Mouse (Mus musculus): ENCODE measurements around the gene Zfp503. TPM values are rescaled to one million over a fixed set of nuclear protein-coding genes. Genes with fewer than 3 reads are reported as not detected.
A peak's percentile ranks its signal among the peaks of the same experiment; 100 is the strongest.

Zfp503 gene
- total and polyA plus RNA-seq, 3 experiments = 0.96 to 2.1 TPM; not detected in 1

- no peak overlapping the region for H3K27ac ChIP-seq (ENCODE audit: control insufficient read depth, low read depth, low read length)
Observed at GRCm38 (mm10) chr14:21941581-21941980, 47.8 kb downstream of the Zfp503 start.

GRCm38 (mm10) chr14:21937116-21937515 is 52.3 kb downstream of the Zfp503 start:
- no peaks in the 10 kb centered on the region; a peak in 2 of 4 replicates for H3K27me3 ChIP-seq (ENCODE audit: control insufficient read depth in 1 of 2, insufficient read depth in 2 of 2, low read length in 2 of 2)
- H3K4me1 ChIP-seq (ENCODE audit: control insufficient read depth in 1 of 2, insufficient read depth in 2 of 2, low read length in 2 of 2) = no peaks in the 10 kb centered on the region
- no peaks in the 10 kb centered on the region for H3K79me2 ChIP-seq (ENCODE audit: control insufficient read depth, insufficient read depth, low read length, poor library complexity)
- H3K27ac ChIP-seq (ENCODE audit: control insufficient read depth, low read depth, low read length) = no peak overlapping the region
- TF ChIP-seq MYC (IDR thresholded peaks at IDR 0.05; ENCODE audit: low read depth, low read length) (no peak), RAD21 (IDR thresholded peaks at IDR 0.05; ENCODE audit: low read depth, low read length) (no peak), POLR2AphosphoS2 (IDR thresholded peaks at IDR 0.05; ENCODE audit: low read length) (no peak), CHD1 (IDR thresholded peaks at IDR 0.05; ENCODE audit: low read depth, low read length) (no peak), POLR2AphosphoS5 (IDR thresholded peaks at IDR 0.05; ENCODE audit: borderline replicate concordance, low read depth, low read length) (no peak), MAX (IDR thresholded peaks at IDR 0.05; ENCODE audit: low read length) (no peak)
- no peak overlapping the region for H3K9ac ChIP-seq (ENCODE audit: control insufficient read depth, low read depth, low read length, poor library complexity, severe bottlenecking)
- DNase-seq (ENCODE audit: low read depth, low spot score) = no peak
- H3K36me3 ChIP-seq (ENCODE audit: control insufficient read depth in 1 of 2, insufficient read depth in 2 of 2, low read length in 2 of 2) = no peaks in the 10 kb centered on the region
- H3K9me3 ChIP-seq (replicated peaks; ENCODE audit: insufficient read depth, low read length) = no peaks in the 10 kb centered on the region
- H3K4me3 ChIP-seq (ENCODE audit: control insufficient read depth in 1 of 2, insufficient read depth in 1 of 2, low read depth in 2 of 2, low read length in 2 of 2) = no peak overlapping the region

More at GRCm38 (mm10) chr14:21941581-21941980, 47.8 kb downstream of the Zfp503 start:
- Histone ChIP-seq H3K27me3 (ENCODE audit: control insufficient read depth in 1 of 2, insufficient read depth in 2 of 2, low read length in 2 of 2) (no peaks in the 10 kb centered on the region), H3K79me2 (ENCODE audit: control insufficient read depth, insufficient read depth, low read length, poor library complexity) (no peaks in the 10 kb centered on the region), H3K9me3 (replicated peaks; ENCODE audit: insufficient read depth, low read length) (no peaks in the 10 kb centered on the region), H3K4me1 (ENCODE audit: control insufficient read depth in 1 of 2, insufficient read depth in 2 of 2, low read length in 2 of 2) (no peaks in the 10 kb centered on the region), H3K36me3 (ENCODE audit: control insufficient read depth in 1 of 2, insufficient read depth in 2 of 2, low read length in 2 of 2) (no peaks in the 10 kb centered on the region), H3K9ac (ENCODE audit: control insufficient read depth, low read depth, low read length, poor library complexity, severe bottlenecking) (no peak overlapping the region), H3K4me3 (ENCODE audit: control insufficient read depth in 1 of 2, insufficient read depth in 1 of 2, low read depth in 2 of 2, low read length in 2 of 2) (no peak overlapping the region)
- TF ChIP-seq MEF2A (IDR thresholded peaks at IDR 0.05; ENCODE audit: extremely low read depth, insufficient replicate concordance, low read depth, low read length, poor library complexity, severe bottlenecking) = no peak
- peak; percentile 47 for DNase-seq (ENCODE audit: low read depth, low spot score)

- TF ChIP-seq E2F4 (IDR thresholded peaks at IDR 0.05; ENCODE audit: borderline replicate concordance, low read depth, low read length) (no peak), POLR2AphosphoS5 (IDR thresholded peaks at IDR 0.05; ENCODE audit: borderline replicate concordance, low read depth, low read length) (no peak), SIN3A (IDR thresholded peaks at IDR 0.05; ENCODE audit: low read length) (no peak), MAZ (IDR thresholded peaks at IDR 0.05; ENCODE audit: low read depth, low read length) (no peak), MYC (IDR thresholded peaks at IDR 0.05; ENCODE audit: low read depth, low read length) (no peak), SMC3 (IDR thresholded peaks at IDR 0.05; ENCODE audit: low read depth, low read length) (no peak), ZMIZ1 (IDR thresholded peaks at IDR 0.05; ENCODE audit: low read depth, low read length) (no peak), NELFE (IDR thresholded peaks at IDR 0.05; ENCODE audit: low read depth, low read length) (no peak), TCF12 (IDR thresholded peaks at IDR 0.05; ENCODE audit: low read depth, low read length) (no peak), GABPA (IDR thresholded peaks at IDR 0.05; ENCODE audit: low read depth, low read length) (no peak), BHLHE40 (IDR thresholded peaks at IDR 0.05; ENCODE audit: borderline replicate concordance, low read depth, low read length) (no peak), ELF1 (IDR thresholded peaks at IDR 0.05; ENCODE audit: low read depth, low read length) (no peak), USF2 (IDR thresholded peaks at IDR 0.05; ENCODE audit: borderline replicate concordance in 1 of 2, insufficient read depth in 1 of 2, low read depth in 1 of 2, low read length in 2 of 2) (no peak), TBP (IDR thresholded peaks at IDR 0.05; ENCODE audit: low read depth, low read length) (no peak), MAFK (IDR thresholded peaks at IDR 0.05; ENCODE audit: borderline replicate concordance, low read depth, low read length) (no peak)
- H3K27me3 ChIP-seq (ENCODE audit: control insufficient read depth in 1 of 2, insufficient read depth in 2 of 2, low read length in 2 of 2) = no peaks in the 10 kb centered on the region; a peak in 2 of 4 replicates
Observed at GRCm38 (mm10) chr14:21936102-21936630, 53.2 kb downstream of the Zfp503 start.

More at GRCm38 (mm10) chr14:21936102-21936630, 53.2 kb downstream of the Zfp503 start:
- no peak for DNase-seq (ENCODE audit: low read depth, low spot score)
- no peak overlapping the region for H3K4me3 ChIP-seq (ENCODE audit: control insufficient read depth in 1 of 2, insufficient read depth in 1 of 2, low read depth in 2 of 2, low read length in 2 of 2)
- H3K9ac ChIP-seq (ENCODE audit: control insufficient read depth, low read depth, low read length, poor library complexity, severe bottlenecking) = no peak overlapping the region
- H3K9me3 ChIP-seq (replicated peaks; ENCODE audit: insufficient read depth, low read length) = no peaks in the 10 kb centered on the region
- H3K36me3 ChIP-seq (ENCODE audit: control insufficient read depth in 1 of 2, insufficient read depth in 2 of 2, low read length in 2 of 2) = no peaks in the 10 kb centered on the region
- no peaks in the 10 kb centered on the region for H3K79me2 ChIP-seq (ENCODE audit: control insufficient read depth, insufficient read depth, low read length, poor library complexity)
- H3K4me1 ChIP-seq (ENCODE audit: control insufficient read depth in 1 of 2, insufficient read depth in 2 of 2, low read length in 2 of 2) = no peaks in the 10 kb centered on the region
- no peak overlapping the region for H3K27ac ChIP-seq (ENCODE audit: control insufficient read depth, low read depth, low read length)

Data from MEL (cell line).